Mouse (Mus musculus) CH12.LX (cell line): ENCODE data around the gene Fgfr2.

Experiments
- CHD1 ChIP-seq: IDR thresholded peaks from 2 replicates; pipeline ENCODE4 v1.6.1; 2012; ENCODE audit warnings: low read depth, low read length, improper control_type of control experiment, inconsistent platforms
- CTCF ChIP-seq, 2 experiments: IDR thresholded peaks in 1 of 2; conservative IDR thresholded peaks in 1 of 2; 2 replicates each; pipeline ENCODE4 v1.5.1; 2011 to 2012; ENCODE audit warnings: low read depth in 2 of 2, low read length in 2 of 2, improper control_type of control experiment in 1 of 2, inconsistent platforms in 1 of 2, mild to moderate bottlenecking in 1 of 2, moderate library complexity in 1 of 2
- MAFK ChIP-seq: IDR thresholded peaks from 2 replicates; pipeline ENCODE4 v1.6.1; 2011; ENCODE audit warnings: low read length, improper control_type of control experiment; ENCODE audit not compliant: insufficient replicate concordance
- MEF2A ChIP-seq: IDR thresholded peaks from 2 replicates; pipeline ENCODE4 v1.6.1; 2014; ENCODE audit warnings: low read depth, mild to moderate bottlenecking, inconsistent platforms, low read length, improper control_type of control experiment, borderline replicate concordance
- PAX5 ChIP-seq: IDR thresholded peaks from 2 replicates; pipeline ENCODE4 v1.6.1; 2012; ENCODE audit warnings: low read length, inconsistent platforms, mixed read lengths
- POLR2A ChIP-seq: IDR thresholded peaks from 2 replicates; pipeline ENCODE4 v1.6.1; 2011; ENCODE audit warnings: low read depth, mild to moderate bottlenecking, improper control_type of control experiment, low read length
- UBTF ChIP-seq: IDR thresholded peaks from 2 replicates; pipeline ENCODE4 v1.6.1; 2012; ENCODE audit warnings: low read depth, mild to moderate bottlenecking, inconsistent platforms, low read length, improper control_type of control experiment, moderate library complexity
- USF1 ChIP-seq: IDR thresholded peaks from 2 replicates; pipeline ENCODE4 v1.6.1; 2014; ENCODE audit warnings: low read depth, mild to moderate bottlenecking, inconsistent platforms, low read length, improper control_type of control experiment
- ZC3H11A ChIP-seq: IDR thresholded peaks from 2 replicates; pipeline ENCODE4 v1.6.1; 2012; ENCODE audit warnings: low read depth, mild to moderate bottlenecking, inconsistent platforms, low read length, improper control_type of control experiment

- TF ChIP-seq USF1 (no peak), CTCF (conservative IDR thresholded peaks at IDR 0.05 in 1 of 2, IDR thresholded peaks at IDR 0.05 in 1 of 2; ENCODE audit: low read depth in 2 of 2, low read length in 2 of 2) (no peak), MEF2A (no peak), PAX5 (no peak), UBTF (no peak), POLR2A (no peak), CHD1 (no peak), MAFK (no peak), ZC3H11A (no peak)
Measured at GRCm38 (mm10) chr7:131314493-131314892, 1808.7 kb downstream of the Fgfr2 start.
